Mouse (Mus musculus) small intestine, adult 2 months (tissue): ENCODE results near the gene Mbd6.
A peak's percentile ranks its signal among the peaks of the same experiment; 100 is the strongest.

Experiments
- CTCF ChIP-seq: fragments of 200-500 bp; IDR thresholded peaks from 2 replicates; pipeline ENCODE4 v1.5.1; 2012; ENCODE audit warnings: low read depth, mild to moderate bottlenecking, control low read depth, inconsistent platforms, low read length, moderate library complexity, mixed read lengths; ENCODE audit not compliant: insufficient replicate concordance, insufficient read length; ENCODE audit errors: extremely low read depth
- POLR2A ChIP-seq: fragments of 200-500 bp; IDR thresholded peaks from 2 replicates; pipeline ENCODE4 v1.6.1; 2012; ENCODE audit warnings: low read depth, mild to moderate bottlenecking, control low read depth, inconsistent platforms, low read length, moderate library complexity

- TF ChIP-seq POLR2A (peak; percentile 16; the same call in 1 of the 2 replicates), CTCF (no peak)
These were observed at the start of gene Mbd6 for GRCm38 (mm10) chr10:127288800-127289572.
